Mouse (Mus musculus): ENCODE measurements around the gene Otx2. TPM values are rescaled to one million over a fixed set of nuclear protein-coding genes. Genes with fewer than 3 reads are reported as not detected.
A peak's percentile ranks its signal among the peaks of the same experiment; 100 is the strongest.

The Otx2 gene
- total RNA-seq, 2 experiments from 2014 or later, result not detected

GRCm38 (mm10) chr14:48668761-48669303 is 4.8 kb downstream of the Otx2 start:
- DNase-seq, result no peak

GRCm38 (mm10) chr14:48668051-48668481 is 5.6 kb downstream of the Otx2 start:
- DNase-seq, result no peak

DNA sequence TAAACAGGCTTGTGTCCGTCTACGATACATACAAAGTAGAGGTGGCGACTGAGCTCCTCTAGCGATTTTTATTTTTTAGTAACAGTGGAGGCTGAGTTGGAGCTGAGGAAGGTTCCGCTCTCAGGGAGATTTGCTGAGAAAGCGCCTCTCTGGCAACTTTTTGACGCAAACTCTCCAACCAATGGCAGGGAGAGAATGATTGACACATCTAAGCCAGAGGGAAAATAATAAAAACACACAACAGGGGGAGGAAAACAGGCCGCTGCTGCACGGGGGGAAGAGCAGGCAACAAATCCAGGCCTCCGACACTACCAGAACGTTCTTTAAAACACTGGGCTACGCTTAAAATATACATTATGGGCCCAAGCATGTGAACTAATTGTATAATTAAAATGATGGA is 6.2 kb downstream of the Otx2 start:
- DNase-seq, result no peak

DNA sequence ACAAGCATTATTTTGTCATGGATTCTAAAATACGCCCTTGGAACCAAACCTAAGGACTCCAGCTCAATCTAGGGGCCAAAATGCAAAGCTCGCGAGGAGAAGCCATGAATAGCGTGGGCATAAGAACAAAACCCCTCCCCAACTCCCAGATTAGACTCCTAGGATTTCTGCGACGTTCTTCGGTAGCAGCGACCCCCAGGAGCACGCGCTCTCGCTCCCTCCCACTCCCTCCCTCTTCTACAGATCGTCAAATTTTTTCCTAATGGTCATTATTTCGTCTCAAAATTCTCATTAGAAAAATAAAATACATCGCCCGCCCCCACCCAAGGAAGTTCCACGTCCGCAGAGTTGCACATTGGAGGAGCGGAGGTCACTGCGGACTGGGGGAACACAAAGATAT is 6.8 kb downstream of the Otx2 start:
- no peak for DNase-seq

- no peak for DNase-seq
Measured at GRCm38 (mm10) chr14:48665816-48666661, 7.6 kb downstream of the Otx2 start.

DNA sequence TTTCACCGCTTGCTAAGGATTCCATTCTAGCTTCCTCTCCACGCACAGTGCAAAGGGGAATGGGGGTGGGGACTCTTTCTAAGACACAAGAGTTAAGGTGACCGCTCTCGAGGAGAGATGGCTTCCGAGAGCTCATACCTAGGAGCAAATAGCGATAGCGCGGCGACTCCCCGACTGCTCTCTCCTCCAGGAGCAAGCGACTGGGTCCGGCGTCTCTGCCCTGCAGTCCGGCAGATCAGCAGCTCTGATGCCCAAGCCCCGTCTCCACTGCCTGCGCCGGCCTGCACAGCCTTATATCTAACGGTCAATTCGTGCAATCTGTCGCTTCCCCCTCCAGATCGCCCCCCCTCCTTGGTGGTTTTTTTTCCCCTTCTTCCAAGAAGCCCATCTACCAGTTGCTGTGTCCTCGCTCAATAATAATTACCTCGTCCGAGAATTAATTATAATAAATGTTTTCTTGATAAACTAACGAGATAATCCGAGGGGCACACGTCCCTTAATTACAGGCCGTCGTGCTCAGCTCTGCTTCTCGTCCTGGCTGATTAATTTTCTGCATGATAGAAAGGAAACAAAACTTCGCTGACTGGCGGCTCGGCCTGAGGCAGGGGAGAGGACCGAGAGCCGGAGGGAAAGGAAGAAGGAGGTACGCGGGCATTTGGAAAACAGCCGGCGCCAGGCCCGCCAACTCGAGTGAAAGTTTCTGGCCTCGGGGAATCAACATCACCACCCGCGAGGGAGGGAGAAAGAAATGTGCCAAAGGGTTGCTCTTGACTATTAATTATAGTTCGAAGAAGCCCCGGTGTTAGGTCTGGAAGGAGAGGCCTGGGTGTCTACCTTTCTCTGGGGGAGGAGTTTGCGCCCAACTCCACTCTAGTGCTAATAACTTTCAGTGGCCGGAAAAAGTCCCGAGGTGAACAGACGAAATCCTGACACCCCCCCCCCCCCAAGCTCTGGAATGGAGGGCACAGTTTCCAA is 8.5 kb downstream of the Otx2 start:
- peak; percentile 28 for DNase-seq

GRCm38 (mm10) chr14:48664001-48664810 is 9.4 kb downstream of the Otx2 start:
- no peak for DNase-seq

GRCm38 (mm10) chr14:48663531-48663930 is 10.1 kb downstream of the Otx2 start:
- no peak for DNase-seq

DNA sequence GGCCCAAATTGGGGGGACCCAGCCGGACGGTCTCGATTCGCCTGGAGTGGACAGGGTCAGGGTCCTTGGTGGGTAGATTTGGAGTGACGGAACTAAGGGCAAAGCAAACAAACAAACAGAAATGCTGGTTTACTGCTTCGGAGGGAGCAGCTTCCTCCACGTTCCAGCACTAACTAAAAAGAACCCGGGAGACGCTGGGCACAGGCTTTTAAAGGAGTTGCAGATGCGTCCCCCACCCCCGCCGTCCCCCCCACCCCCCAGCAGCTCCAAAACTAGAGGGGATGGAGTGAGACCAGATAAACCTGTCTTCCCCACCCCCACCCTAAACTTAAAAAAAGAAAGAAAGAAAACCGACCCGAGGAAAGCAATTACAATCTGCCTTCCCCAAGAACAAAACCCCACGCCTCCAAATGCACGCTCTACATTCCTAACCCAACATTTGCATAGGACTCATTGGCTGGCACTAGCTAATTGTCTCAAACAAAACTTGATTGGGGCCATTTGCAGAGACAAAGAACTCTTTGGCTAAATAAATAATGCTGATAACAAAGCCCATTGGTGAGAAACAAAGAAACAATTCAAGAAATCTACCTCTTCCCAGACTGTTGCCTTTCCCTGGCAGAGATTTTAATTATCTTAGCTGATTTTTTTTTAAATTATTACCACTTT is 10.9 kb downstream of the Otx2 start:
- DNase-seq, result no peak

- DNase-seq, result no peak
Measured at GRCm38 (mm10) chr14:48661646-48662567, 11.7 kb downstream of the Otx2 start.

DNA sequence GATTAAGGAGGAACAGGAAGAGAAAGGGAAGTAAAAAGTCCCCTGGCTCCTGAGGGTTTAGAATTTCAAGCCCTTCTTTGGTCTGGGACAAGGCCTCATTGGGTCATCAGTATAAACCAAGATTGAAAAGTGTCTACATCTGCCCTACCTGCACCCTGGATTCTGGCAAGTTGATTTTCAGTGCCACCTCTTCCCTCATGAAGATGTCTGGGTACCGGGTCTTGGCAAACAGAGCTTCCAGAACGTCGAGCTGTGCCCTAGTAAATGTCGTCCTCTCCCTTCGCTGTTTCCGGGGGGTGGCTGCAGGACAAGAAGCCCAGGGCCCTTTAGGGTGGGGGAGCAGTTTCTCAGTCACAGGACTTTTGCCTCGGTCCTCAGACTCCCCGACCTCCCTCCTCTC is 12.5 kb downstream of the Otx2 start:
- DNase-seq, result no peak

GRCm38 (mm10) chr14:48660593-48660992 is 13.0 kb downstream of the Otx2 start:
- DNase-seq, result no peak

- DNase-seq, result no peak
Measured at GRCm38 (mm10) chr14:48659661-48660060, 14.0 kb downstream of the Otx2 start.

DNA sequence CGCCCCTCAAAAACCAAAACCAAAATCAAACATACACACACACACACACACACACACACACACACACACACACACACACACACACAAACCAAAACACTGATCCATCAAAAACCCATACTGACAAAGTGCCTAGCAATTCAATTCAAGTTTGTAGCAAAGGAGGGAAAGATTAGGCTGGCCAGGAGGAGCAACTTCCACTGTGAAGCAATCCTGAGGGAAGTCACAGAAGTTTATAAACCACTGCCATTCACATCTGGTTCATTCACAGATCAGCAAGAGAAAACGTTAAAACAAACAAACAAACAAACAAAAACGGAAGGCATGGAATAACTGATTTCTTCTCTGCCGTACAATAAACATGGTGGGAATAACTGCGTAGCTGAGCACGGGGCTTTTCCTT is 16.4 kb downstream of the Otx2 start:
- DNase-seq, result no peak

DNA sequence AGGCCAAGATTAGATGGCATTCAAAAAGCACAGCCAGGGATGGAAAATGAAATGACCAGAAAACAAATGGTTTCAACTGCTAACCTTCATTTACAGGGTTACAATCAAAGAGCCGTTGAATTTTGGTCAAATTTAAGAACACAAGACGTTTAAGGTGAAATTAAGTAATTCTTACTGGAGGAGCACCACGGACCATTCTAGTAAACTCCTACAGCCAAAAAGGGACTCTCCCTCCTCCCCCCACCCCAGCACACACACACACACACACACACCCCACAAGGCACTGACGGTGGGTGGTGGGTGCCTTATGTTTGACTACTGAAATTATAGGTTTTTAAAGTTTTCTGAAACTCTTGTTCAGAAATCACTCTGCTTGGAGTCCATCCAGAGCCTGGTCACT is 16.9 kb downstream of the Otx2 start:
- DNase-seq, result no peak

- no peak for DNase-seq
Measured at GRCm38 (mm10) chr14:48655792-48656550, 17.6 kb downstream of the Otx2 start.

DNA sequence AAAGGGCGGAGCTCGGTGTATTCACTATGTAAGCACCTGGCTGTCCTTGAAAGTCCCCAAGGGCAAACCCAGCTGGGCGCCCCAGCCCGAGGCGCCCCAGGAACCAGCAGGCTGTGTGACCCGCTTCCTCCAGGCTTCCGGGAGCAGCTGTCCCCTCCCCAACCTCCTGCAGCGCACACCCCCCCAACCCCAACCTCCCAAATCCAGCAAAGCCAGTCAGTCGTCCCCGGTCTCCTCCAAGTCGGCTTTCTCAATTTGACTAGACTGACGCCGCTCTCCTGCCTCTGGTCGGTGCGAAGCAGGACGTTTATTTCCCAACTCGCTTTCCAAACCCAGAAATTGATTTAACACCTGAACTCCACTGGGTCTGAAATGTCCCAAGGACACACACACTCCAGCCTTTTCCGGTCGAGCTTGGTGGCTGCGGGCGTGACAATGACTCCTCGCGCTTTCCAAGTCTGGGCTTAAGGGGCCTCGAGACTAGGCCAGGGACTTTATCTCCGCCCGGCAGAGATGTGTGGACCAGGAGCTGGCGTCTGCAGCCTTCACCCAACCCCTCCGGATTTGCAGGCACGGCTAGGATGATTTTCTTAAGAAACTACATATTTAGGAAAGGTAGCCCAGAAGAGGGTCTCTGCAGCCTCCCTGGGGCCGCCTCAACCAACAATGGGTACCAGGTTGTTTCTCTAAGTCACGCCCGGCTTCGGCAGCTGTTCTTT is 18.4 kb downstream of the Otx2 start:
- DNase-seq, result peak; percentile 6

GRCm38 (mm10) chr14:48654551-48655072 is 19.0 kb downstream of the Otx2 start:
- no peak for DNase-seq
